Mouse (Mus musculus): Measurements from ENCODE around the gene Otop3.
A peak's percentile ranks its signal among the peaks of the same experiment; 100 is the strongest.

The Otop3 gene

GRCm38 (mm10) chr11:115334531-115334930 is at the start of gene Otop3:
Otop3 (plus strand) TSS chr11:115334731.
- DNase-seq: no peak

- DNase-seq: no peak
Observed at GRCm38 (mm10) chr11:115285282-115285681, 49.2 kb upstream of the Otop3 start.

GRCm38 (mm10) chr11:115286201-115286993 is 48.1 kb upstream of the Otop3 start:
- peak; percentile 37 for DNase-seq

- DNase-seq: no peak
Observed at GRCm38 (mm10) chr11:115287386-115287785, 47.1 kb upstream of the Otop3 start.

DNA sequence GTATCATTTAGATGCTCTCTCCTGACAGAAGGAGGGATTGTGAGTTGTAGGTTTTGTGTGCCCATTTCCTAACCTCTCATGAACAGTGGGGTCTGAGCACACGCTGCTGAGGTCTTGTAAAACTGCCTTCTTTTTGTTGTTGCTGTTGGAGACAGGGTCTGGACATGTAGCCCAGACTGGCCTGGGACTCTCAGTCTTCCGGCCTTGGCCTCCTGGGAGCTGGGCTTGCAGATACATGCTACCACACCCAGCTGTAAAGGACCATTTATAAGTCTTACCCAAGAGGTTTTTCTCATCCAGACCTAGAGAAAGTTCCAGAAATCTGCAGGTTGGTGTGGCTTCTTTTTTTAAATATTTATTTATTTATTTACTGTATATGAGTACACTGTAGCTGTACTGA is 46.2 kb upstream of the Otop3 start:
- no peak for DNase-seq

DNA sequence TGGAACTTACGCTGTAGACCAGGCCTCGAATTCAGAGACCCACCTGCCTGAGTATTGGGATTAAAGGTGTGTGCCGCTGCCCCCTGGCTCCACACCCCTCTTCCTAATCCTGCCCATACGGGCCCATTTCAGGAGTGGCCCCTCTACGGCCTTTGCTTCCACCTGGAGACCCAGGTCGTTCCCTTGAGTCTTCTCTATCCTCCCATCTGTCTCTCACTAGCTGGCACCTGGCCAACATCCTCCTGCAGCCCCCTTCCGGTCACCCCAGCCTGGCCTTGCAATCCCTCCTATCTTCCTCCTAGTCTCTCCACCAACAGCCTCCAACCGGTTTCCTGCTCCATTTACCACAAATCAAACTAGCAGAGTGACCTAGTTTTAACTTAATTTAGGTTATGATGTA is 44.6 kb upstream of the Otop3 start:
- DNase-seq: no peak

DNA sequence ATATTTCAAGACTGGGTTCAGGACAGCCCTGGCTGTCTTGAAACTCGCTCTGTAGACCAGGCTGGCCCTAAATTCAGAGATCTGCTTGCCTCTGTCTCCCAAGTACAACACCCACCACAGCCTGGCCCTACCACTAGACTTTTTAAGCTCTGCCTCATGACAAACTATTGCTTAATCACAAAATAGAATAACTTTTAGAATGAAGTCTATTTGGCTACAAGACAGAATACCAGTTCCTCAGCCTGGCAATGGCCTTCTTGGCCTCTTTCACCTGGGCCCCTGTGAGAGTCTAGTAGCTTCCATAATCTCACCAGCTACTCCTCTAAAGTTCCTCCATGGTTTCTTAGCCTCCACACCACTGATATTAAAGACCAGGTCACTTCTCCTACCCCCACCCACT is 44.2 kb upstream of the Otop3 start:
- no peak for DNase-seq

DNA sequence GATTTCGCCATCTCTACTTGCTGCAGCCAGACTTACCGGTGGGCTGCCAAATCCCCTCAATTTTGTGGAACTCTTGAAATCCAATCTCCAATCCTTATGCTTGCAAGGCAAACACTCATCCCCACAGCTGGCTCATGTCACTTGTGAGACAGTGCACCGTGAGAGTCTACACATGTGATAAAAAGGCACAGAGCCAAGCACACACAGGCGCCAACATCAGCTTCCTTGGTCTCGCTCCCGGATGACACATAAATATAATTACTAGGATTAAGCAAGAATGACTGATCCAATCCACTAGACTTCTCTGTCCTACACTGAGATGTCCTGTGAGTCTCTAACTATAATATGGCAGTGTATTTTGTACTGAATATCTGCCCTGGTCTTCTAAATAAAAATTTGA is 43.6 kb upstream of the Otop3 start:
- no peak for DNase-seq

DNA sequence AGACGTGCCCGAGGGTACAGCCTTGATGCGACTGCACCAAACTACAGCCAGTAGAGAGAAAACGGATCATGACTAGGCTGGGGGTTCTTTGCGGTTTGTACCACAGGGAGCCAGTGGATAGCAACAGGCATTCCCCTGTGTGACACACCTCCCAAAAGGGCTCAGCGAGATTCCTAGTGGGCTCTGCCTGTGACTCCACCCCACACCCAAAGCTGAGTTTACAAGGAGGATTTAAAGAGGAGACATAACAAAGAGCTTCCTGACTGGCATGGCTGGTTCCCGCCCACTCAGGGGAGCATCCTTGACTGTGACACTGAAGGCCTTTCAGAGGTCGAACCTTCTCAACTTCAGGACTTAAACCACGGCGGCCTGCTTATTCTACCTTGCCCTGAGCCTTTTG is 43.0 kb upstream of the Otop3 start:
- no peak for DNase-seq

DNA sequence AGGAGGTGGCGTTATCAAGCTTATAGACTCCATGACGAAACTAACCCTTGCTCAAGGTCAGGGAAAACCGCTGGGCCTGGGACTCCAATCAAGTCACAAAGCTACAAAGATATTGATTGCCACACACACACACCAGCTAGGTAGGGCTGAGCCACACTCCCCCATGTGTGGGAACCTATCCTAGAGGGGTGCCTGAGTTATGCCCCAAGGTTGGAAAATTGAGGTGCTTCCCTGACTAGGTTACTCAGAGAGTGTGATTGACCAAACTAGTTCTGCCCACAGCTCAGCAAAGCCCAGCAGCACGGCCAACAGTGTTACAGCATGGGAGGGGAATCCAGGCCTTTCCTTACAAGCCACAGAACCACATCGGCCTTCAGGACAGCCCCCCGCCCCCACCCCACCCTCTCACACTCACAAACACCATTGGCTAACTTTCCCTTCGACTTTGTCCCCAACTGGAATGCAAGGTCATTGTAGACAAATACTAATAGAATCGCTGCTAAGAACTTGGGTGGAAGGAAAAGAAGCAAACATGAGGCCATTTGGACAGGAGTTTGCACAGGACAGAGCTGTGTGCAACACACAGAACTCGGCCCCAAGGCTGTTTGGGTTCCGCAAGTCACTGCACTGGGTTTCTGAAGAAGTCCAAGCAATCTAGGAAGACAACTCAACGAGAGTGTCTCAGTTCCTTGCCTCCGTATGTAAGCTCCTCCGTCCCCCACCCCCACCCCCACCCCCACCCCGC is 41.7 kb upstream of the Otop3 start:
- no peak for DNase-seq

GRCm38 (mm10) chr11:115295939-115296338 is 38.6 kb upstream of the Otop3 start:
- no peak for DNase-seq

DNA sequence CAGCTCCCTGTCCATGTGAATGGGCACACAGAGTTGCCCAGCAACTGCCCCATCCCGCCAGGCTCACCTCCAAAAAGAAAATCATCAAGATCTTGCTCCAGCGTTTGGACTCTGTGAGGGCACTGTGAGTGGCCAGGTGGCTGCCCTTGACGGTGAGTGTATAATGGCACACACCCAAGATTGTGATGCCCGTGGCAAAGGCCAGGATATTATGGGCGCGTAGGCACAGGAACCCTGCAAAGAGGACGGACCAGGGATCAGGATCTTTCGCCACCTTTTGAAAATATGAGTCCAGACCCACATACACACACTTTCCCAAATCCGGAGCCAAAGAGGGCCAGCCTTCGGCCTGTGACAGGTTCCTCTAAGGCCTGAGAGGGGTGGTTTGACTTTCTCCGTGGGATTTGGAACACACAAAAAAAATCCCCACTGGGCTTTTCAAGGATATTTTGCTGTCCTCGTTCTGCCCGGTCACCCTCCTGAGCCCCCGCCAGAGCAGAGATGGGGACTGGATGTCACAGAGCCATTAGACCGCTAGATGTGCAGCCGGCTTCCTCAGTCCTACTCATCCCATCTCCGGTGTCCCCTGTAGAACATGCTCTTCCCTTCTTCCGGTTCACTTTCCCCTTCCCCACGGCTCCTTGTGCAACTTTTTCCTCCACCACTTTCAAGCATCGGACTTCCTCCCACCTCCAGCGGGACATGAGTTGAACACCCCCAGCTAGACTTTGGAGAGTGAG is 37.9 kb upstream of the Otop3 start:
- DNase-seq: no peak

- DNase-seq: peak; percentile 62
Observed at GRCm38 (mm10) chr11:115297214-115297826, 37.2 kb upstream of the Otop3 start, which contains the start of gene Fads6. Fads6 (minus strand) TSS chr11:115297663.

DNA sequence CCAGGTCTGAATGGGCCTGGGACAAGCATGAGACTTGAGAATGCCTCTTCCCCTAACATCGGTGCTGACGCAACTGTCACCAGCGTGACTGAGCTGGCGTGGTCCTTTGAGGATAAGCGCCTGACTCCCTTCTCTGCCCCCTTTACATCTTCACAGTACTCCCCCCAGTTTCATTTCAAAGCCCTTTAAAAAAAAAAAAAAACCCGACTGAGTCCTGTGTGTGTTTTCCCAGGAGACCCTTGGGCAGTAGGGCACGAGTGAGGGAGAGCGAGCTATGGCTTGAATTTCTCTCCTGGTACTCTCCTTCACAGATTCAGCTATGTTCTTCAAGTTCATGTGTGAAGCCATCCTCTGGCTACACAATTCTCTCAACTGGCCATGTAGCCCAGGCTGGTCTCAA is 36.4 kb upstream of the Otop3 start:
- no peak for DNase-seq

DNA sequence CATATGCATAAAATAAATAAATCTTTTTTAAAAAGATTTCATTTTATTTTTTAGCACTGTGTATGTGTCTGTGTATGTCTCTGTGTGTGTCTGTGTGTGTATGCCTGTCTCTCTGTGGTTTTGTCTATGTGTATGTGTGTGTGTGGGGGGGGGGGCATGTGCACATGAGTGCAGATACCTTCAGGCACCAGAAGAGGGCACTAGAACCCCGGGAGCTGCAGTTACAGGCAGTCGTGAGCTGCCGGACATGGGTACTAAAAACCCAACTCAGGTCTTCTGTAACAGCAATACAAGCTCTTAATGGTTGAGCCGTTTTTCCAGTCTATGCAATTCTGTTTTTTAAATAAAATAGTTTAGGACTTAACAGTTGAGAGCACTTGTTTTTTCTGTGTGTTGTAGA is 33.8 kb upstream of the Otop3 start:
- no peak for DNase-seq

- no peak for DNase-seq
Observed at GRCm38 (mm10) chr11:115301351-115301750, 33.2 kb upstream of the Otop3 start.

DNA sequence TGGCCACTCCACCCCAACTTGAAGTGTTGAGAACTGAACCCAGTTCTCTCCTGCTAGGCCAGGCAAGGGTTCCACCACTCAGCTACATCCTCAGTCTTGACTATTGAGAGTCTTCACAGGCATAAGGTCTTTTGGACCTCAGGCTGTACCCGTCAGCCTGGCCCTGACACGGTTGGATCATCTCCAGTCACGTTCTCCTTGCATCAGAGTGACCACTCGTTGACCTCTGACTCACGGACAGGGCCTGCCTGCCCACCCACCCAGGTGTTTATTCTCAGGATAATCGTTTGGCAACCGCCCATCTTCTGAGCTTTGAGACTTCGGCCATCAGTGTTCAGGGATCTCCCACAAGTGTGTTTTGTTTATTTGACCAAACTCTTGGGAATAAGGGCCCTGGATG is 31.4 kb upstream of the Otop3 start:
- no peak for DNase-seq

DNA sequence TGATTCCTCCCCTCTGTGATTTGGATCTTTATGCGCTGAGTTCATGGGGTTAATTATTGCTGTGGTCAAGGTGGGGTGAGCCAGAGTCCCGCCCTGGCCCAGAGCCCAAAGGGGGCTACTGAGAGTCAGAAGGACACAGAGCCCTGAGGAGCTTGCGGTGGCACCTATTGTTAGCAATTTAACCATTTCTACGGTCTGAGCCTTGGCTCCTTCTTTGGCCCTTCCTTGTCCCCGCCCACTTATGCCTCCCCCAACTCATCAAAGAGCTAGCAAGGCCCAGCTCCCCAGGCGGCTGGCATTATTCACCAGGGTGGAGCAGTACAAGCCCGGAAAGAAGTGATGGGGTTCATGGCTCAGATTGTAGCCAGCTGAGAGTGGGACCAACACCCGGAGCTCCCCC is 27.7 kb upstream of the Otop3 start, which contains the start of gene Otop2:
TSS of gene Otop2 (plus strand) at position 301 of the 400 bp plus-strand sequence.
- no peak for DNase-seq

DNA sequence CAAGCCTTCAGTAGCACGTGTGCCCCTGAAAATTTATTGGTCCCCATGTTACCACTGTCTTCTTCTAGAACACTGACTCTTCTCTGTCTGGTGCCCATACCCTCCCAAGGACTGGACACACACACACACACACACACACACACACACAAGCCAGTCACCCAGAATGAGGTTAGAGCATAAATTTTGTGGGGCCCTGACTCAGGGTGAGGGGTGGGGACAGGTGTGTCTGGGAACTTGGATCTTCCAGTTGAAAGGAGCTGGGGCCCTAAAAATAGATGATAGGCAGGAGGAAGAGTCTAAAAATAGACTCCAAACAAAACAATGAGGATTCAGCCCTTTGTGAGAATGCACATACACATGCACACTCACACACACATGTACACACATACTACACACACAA is 25.8 kb upstream of the Otop3 start:
- no peak for DNase-seq

- no peak for DNase-seq
Observed at GRCm38 (mm10) chr11:115314249-115314648, 20.3 kb upstream of the Otop3 start.

DNA sequence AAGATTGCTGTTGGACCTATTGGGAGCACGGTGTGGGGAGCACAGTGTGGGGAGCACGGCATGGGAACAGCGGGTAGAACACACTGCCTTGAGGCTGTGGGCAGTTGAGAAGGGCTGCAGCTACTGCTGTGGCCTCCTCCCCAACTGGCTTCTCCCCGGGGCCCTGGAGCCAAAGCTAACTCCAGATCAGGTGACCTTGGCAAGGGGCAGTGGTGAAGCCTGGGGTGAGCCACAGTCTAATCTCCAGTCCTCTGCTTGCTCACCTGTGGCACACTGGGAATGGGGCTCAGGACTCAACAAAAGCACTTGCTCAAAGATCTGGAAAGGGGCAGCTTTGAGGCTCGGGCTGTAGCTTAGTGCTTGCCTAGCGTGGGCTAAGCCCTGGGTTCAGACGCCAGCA is 17.3 kb upstream of the Otop3 start:
- DNase-seq: no peak

- DNase-seq: no peak
Observed at GRCm38 (mm10) chr11:115318245-115319027, 16.1 kb upstream of the Otop3 start.

Measured in right cerebral cortex, postnatal 4 days (tissue).